Mouse (Mus musculus) megakaryocyte, embryonic 14.5 days (primary cell): ENCODE data around the gene Setd4. TPM values are rescaled to one million over a fixed set of nuclear protein-coding genes. Genes with fewer than 3 reads are reported as not detected.

ENCODE experiments used
- H3K27me3 ChIP-seq: replicated peaks from 2 replicates; pipeline ENCODE3; 2012; ENCODE audit warnings: inconsistent platforms
- H3K36me3 ChIP-seq: replicated peaks from 2 replicates; pipeline ENCODE3; 2012; ENCODE audit warnings: low read length, inconsistent platforms, mixed read lengths
- H3K4me1 ChIP-seq: 2 replicates; pipeline ENCODE4 v1.6.1; 2012; ENCODE audit warnings: inconsistent platforms
- H3K4me3 ChIP-seq: replicated peaks from 2 replicates; pipeline ENCODE3; 2012; ENCODE audit warnings: moderate library complexity, mild to moderate bottlenecking, inconsistent platforms
- H3K9me3 ChIP-seq: 2 replicates; pipeline ENCODE4 v1.6.1; 2012; ENCODE audit warnings: inconsistent platforms
- FLI1 ChIP-seq: IDR thresholded peaks from 2 replicates; pipeline ENCODE4 v1.6.1; 2012; ENCODE audit warnings: low read length, inconsistent platforms, mixed read lengths
- GATA1 ChIP-seq: IDR thresholded peaks from 3 replicates; pipeline ENCODE4 v1.6.1; 2012; ENCODE audit warnings: mixed read lengths, low read length, inconsistent platforms, borderline replicate concordance
- polyA plus RNA-seq: library from polyadenylated mRNA; stranded (reverse); fragments of >175 nt; gene quantifications from 2 replicates; pipeline ENCODE4 v1.2.3, GENCODE M21; 2012; ENCODE audit warnings: low replicate concordance; ENCODE audit not compliant: insufficient read depth

The Setd4 gene
- polyA plus RNA-seq, 1 experiment = 0.89 TPM

DNA sequence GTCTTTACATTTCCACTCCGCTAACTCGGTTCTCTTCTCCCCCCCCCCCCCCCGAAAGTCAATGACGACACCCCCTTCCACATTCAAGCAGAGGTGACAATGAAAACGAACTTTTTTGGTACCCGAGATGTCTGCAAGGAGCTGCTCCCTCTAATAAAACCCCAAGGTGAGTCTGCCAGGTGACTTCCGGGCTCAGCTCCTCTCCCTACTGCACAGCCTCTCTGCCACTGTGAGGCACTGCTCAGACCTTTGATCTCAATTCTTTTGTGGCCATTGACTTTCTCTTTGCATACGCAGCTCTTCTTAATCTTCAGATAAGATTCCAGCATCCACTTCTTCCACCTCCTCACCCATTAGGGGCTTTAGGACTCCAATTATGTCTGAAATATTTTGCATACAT is 4.9 kb upstream of the Setd4 start:
- Histone ChIP-seq H3K27me3 (peaks cover 38% of the 10 kb centered on the region), H3K4me3 (no peak overlapping the region), H3K36me3 (no peaks in the 10 kb centered on the region), H3K4me1 (peaks cover 23% of the 10 kb centered on the region), H3K9me3 (peaks cover 4% of the 10 kb centered on the region; the same call in 1 of the 2 replicates)
- TF ChIP-seq GATA1 (no peak), FLI1 (no peak)

DNA sequence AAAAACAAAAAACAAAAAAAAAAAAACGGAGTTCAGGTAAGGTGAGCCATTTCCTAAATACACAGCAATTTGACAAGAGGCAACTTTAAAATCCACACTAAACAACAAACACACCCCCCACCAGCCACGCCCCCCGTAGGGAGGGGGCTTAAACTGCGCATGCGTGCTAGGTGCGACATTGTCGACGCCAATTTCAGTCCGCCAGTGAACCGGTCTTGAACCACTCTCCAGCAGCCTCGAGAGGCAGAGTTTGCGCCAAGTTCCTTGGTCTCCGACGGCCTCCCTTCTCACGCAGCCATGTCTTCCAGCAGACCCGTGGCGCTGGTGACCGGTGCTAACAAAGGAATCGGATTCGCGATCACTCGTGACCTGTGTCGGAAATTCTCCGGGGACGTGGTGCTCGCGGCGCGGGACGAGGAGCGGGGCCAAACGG is 3.8 kb upstream of the Setd4 start:
- Histone ChIP-seq H3K27me3 (peaks cover 38% of the 10 kb centered on the region), H3K9me3 (peaks cover 4% of the 10 kb centered on the region; the same call in 1 of the 2 replicates), H3K4me1 (peaks cover 28% of the 10 kb centered on the region), H3K4me3 (peak overlapping the region; percentile 94), H3K36me3 (no peaks in the 10 kb centered on the region)
- TF ChIP-seq GATA1 (no peak), FLI1 (no peak)

DNA sequence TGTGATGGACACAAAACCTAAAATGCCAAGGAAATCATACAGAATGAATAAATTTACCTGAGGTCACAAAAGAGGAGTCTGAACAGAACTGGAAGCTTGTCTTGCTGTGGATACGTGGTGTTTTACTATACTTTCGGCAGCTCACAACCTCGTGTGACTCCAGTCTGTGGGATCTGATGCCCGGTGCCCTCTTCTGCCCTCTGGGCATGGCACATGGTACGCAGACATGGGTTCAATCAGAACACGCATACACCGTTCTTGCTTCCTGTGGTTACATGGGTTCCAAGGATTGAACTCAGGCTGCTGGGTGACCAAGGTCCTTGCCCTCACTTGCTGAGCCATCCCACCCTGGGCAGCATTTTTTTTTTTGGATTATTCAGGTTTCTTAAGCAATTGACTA is 2.3 kb upstream of the Setd4 start:
- Histone ChIP-seq H3K4me3 (no peak overlapping the region), H3K9me3 (peaks cover 4% of the 10 kb centered on the region; the same call in 1 of the 2 replicates), H3K36me3 (no peaks in the 10 kb centered on the region), H3K4me1 (peaks cover 25% of the 10 kb centered on the region), H3K27me3 (peaks cover 35% of the 10 kb centered on the region)
- TF ChIP-seq FLI1 = no peak
- TF ChIP-seq GATA1 = no peak

DNA sequence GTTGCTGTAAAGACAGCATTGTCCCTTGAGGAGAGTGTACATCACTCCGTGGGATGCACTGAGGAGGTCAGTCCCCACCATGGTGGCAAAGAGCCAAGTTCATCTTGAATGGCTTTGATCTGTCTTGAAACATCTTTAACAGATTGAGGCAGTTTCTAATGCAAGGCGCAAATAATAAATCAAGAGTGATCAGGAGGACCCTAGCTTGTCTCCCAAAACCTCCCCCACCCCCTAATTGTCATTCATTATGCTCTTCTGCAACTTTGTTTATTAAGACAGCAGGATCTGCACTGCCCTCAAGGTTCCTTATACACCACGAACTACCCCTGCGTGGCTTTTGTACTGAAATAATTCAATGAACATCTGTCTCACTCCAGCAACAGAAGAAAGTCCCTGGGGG is 1.7 kb upstream of the Setd4 start, which contains the start of gene Cbr1:
Cbr1 (plus strand) TSS at position 301 of the 400 bp plus-strand sequence.
- Histone ChIP-seq H3K4me1 (peaks cover 25% of the 10 kb centered on the region), H3K4me3 (no peak within 1 kb of the TSS), H3K27me3 (peaks cover 34% of the 10 kb centered on the region), H3K9me3 (peaks cover 4% of the 10 kb centered on the region; the same call in 1 of the 2 replicates), H3K36me3 (no peaks in the 10 kb centered on the region)
- TF ChIP-seq GATA1 (no peak), FLI1 (no peak)

DNA sequence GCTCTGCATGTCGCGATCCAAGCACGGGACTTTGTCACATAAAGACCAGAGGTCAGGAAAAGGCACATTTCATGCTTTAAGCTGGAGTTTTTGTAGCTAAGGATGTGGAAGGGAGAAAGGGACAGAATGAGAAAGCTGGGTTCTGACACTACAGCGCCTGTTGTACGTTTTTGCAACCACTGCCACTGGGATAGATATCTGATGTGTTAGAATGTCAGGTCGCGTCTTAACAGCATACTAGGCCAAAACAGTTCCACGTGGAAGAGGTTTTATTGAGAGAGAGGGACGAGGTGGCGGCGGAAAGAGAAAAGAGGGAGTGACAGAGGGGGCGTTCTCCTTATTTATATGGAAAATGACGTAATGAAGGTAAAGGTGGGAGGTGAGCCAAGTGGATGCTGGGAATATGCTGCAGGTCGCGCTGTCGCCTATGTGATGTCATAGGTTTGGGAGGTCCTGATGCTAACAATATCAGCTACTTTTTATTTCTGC is 662 bp upstream of the Setd4 start:
- Histone ChIP-seq H3K4me3 (peak overlapping the region; percentile 99), H3K4me1 (peaks cover 25% of the 10 kb centered on the region), H3K9me3 (peaks cover 4% of the 10 kb centered on the region; the same call in 1 of the 2 replicates), H3K36me3 (no peaks in the 10 kb centered on the region), H3K27me3 (peaks cover 32% of the 10 kb centered on the region)
- no peak for TF ChIP-seq FLI1
- TF ChIP-seq GATA1 = no peak

DNA sequence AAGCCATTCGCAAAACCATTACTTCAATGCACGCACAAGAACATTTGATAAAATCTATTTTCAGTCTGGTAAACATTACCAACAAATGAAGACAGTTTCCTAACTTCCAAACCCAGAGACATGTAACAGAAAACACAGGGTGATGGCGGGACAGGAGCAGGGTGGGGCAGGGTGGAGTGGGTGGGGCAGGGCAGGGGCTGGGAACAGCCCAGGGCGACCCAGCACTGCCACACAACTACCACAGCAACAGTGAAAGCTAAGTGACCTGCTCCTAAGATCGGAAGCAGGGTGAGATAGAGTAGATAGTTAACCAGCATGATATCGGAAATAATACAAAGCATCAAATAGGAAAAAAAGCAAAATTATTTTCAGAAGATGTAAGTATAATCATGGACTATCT is 4.4 kb downstream of the Setd4 start:
- no peak for TF ChIP-seq FLI1
- TF ChIP-seq GATA1 = no peak
- H3K36me3 ChIP-seq = no peaks in the 10 kb centered on the region
- H3K27me3 ChIP-seq = peaks cover 12% of the 10 kb centered on the region
- peaks cover 13% of the 10 kb centered on the region for H3K4me1 ChIP-seq
- no peak overlapping the region for H3K4me3 ChIP-seq
- H3K9me3 ChIP-seq = no peaks in the 10 kb centered on the region

DNA sequence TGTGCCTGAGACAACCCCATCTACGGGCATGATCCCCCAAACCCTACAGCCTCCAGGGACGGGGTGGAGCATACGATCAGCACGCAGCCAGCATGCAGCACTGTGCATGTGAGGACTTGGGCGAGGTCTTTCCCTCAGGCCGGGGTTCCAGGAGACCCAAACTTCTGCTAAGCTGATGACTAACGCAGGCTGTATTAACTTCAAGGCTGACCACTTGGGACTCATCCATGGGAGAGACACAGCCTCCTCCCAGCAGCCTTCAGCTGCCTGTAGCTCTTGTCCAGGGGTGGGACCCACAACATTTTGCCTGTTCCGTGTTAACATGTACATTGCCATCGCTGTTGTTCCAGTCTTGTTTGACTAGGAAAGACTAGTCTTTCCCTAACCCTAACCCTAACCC is 6.3 kb downstream of the Setd4 start:
- peaks cover 4% of the 10 kb centered on the region for H3K36me3 ChIP-seq

DNA sequence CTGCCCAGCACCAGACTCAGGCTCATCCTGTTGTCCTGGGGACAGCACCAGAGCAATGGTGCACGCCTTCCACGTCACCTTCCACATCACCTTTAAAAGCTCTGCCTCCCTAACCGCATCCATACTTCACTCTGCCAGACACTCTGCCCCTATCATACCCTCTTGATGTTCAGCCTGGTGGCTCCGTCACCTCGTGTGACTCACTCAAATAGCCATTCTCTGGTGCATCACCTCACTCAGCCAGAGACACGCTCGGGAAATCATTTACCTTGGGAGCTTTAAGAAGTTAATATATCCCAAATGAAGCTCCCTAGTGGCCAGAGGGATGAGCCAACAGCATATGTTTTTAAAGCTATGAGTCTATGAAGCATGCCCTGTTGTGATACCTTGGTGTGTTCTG is 7.1 kb downstream of the Setd4 start:
- H3K36me3 ChIP-seq = peaks cover 4% of the 10 kb centered on the region
- no peaks in the 10 kb centered on the region for H3K4me1 ChIP-seq
- H3K9me3 ChIP-seq = peaks cover 4% of the 10 kb centered on the region
- TF ChIP-seq GATA1 (no peak), FLI1 (no peak)
- no peak overlapping the region for H3K4me3 ChIP-seq
- H3K27me3 ChIP-seq = peaks cover 20% of the 10 kb centered on the region

More for the DNA sequence above, 6.3 kb downstream of the Setd4 start:
- Histone ChIP-seq H3K4me1 (no peaks in the 10 kb centered on the region), H3K4me3 (no peak overlapping the region), H3K27me3 (peaks cover 20% of the 10 kb centered on the region), H3K9me3 (peaks cover 4% of the 10 kb centered on the region)
- TF ChIP-seq FLI1 (no peak), GATA1 (no peak)

DNA sequence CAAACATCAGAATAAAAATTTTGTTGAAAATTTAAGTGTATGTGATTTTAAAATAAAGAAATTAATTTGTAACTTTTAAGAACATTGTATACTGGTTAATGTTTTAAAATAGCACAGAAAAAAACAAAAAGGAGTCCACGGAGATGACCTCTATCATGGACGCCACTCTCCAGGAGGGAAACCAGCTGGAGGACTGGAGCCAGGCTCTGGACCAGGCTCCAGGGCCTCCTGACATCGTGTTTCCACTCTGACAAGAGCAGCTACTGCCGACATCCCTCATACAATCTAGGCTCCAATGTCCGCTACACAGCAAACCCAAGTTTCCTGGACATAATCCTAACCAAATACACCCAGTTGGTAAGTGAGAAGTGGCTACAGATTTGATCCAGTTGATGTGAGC is 8.1 kb downstream of the Setd4 start:
- peaks cover 7% of the 10 kb centered on the region for H3K36me3 ChIP-seq
- H3K4me1 ChIP-seq = no peaks in the 10 kb centered on the region
- H3K9me3 ChIP-seq = peaks cover 4% of the 10 kb centered on the region
- TF ChIP-seq FLI1 (no peak), GATA1 (no peak)
- peaks cover 19% of the 10 kb centered on the region for H3K27me3 ChIP-seq
- no peak overlapping the region for H3K4me3 ChIP-seq

DNA sequence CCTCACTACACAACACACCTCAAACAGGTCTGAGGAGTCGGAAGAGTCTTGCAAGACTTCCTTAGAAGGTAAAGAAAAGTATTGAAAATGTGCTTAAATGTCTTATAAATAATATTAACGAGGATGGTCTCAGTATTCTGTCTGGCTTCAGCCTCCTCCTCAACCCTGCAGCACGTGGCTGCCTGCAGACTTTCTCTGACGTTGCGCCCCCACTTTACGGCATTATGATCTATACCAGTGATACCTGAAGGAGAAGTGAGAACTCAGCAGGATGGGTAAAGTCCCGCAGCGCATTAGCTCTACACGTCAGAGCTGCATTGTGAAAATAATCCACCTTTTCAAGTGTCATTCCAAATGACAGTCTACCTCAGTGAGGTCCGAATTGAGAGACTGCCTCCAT is 9.4 kb downstream of the Setd4 start:
- H3K4me3 ChIP-seq = no peak overlapping the region
- peaks cover 21% of the 10 kb centered on the region for H3K27me3 ChIP-seq
- H3K36me3 ChIP-seq = peaks cover 8% of the 10 kb centered on the region
- H3K9me3 ChIP-seq = peaks cover 4% of the 10 kb centered on the region
- no peaks in the 10 kb centered on the region for H3K4me1 ChIP-seq
- TF ChIP-seq FLI1 (no peak), GATA1 (no peak)

DNA sequence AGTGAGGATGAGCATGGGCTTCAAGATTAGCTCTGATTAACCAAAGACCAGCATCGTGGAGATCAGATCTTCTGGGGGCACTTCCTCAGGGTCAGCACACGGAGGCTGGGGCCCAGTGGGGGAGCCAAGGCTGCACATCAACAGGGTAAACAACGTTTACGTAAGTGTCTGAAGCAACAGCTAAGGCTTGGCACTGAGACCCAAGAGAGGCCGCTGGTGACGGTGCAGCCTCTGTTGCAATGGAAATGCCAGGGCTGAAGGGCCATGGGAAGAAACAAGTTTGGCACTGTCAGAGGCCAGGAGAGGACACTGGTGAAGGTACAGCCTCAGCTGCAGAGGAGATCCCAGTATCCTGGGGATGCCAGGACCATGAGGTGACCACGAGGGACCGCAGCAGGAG is 10.5 kb downstream of the Setd4 start:
- Histone ChIP-seq H3K36me3 (peaks cover 8% of the 10 kb centered on the region), H3K9me3 (peaks cover 4% of the 10 kb centered on the region), H3K4me1 (no peaks in the 10 kb centered on the region), H3K4me3 (no peak overlapping the region), H3K27me3 (peaks cover 21% of the 10 kb centered on the region)
- no peak for TF ChIP-seq GATA1
- no peak for TF ChIP-seq FLI1
